Mouse (Mus musculus) kidney, postnatal 0 days (tissue): ENCODE data around the gene Popdc2. TPM values are rescaled to one million over a fixed set of nuclear protein-coding genes. Genes with fewer than 3 reads are reported as not detected.

Source experiments
- ATAC-seq: fragments of 200-750 bp; cut with Nextera tagmentation; replicated peaks from 2 replicates; pipeline ENCODE4 v1.8.0; 2017; ENCODE audit warnings: low read depth, moderate number of reproducible peaks, moderate TSS enrichment, moderate library complexity; ENCODE audit not compliant: low FRiP score
- DNase-seq: peaks from one replicate; pipeline ENCODE4 v3.0.0-alpha.2; 2016; ENCODE audit warnings: low spot score
- H3K27ac ChIP-seq: fragments of 300-500 bp; sonication (generic); 2 replicates; pipeline ENCODE4 v1.5.1; 2014; ENCODE audit warnings: mild to moderate bottlenecking
- H3K27me3 ChIP-seq: fragments of 300-500 bp; sonication (generic); 2 replicates; pipeline ENCODE4 v1.6.1; 2014; ENCODE audit warnings: low read length, mixed read lengths; ENCODE audit not compliant: insufficient read depth
- H3K36me3 ChIP-seq: fragments of 300-500 bp; sonication (generic); 2 replicates; pipeline ENCODE4 v1.6.1; 2014; ENCODE audit warnings: low read length, mixed read lengths; ENCODE audit not compliant: insufficient read depth
- H3K4me1 ChIP-seq: fragments of 300-500 bp; sonication (generic); replicated peaks from 2 replicates; pipeline ENCODE4 v1.6.1; 2014; ENCODE audit warnings: antibody characterized with exemption, low read length, mixed read lengths; ENCODE audit not compliant: insufficient read depth
- H3K4me2 ChIP-seq: fragments of 300-500 bp; sonication (generic); 2 replicates; pipeline ENCODE4 v1.6.1; 2014; ENCODE audit warnings: mild to moderate bottlenecking, low read length, moderate library complexity, mixed read lengths
- H3K4me3 ChIP-seq: fragments of 300-500 bp; sonication (generic); replicated peaks from 2 replicates; pipeline ENCODE4 v1.5.1; 2014; ENCODE audit warnings: low read depth, low read length
- H3K9ac ChIP-seq: fragments of 300-500 bp; sonication (generic); 2 replicates; pipeline ENCODE4 v1.6.1; 2014; ENCODE audit warnings: low read depth, low read length
- H3K9me3 ChIP-seq: fragments of 300-500 bp; sonication (generic); replicated peaks from 2 replicates; pipeline ENCODE4 v1.6.1; 2016; ENCODE audit warnings: low read length, inconsistent platforms, mixed read lengths
- CTCF ChIP-seq: IDR thresholded peaks from 2 replicates; pipeline ENCODE4 v1.5.1; 2016; ENCODE audit warnings: antibody characterized with exemption, low read depth, mild to moderate bottlenecking, moderate library complexity
- WGBS: fragments of 180-500 bp; shearing (Covaris S2); extraction: QIAGEN DNeasy Blood & Tissue Kit; methylation state at CpG from one replicate; pipeline ENCODE4 v1.1.7; 2014; 5-methylcytosine and 5-hydroxymethylcytosine counted together
- polyA plus RNA-seq: library from polyadenylated mRNA; unstranded; fragments of >200 nt; fragmentation: Nextera tagmentation; extraction: Ambion mirVana; gene quantifications from 2 replicates; pipeline ENCODE4 v1.2.1, GENCODE M21; 2015

Popdc2 gene
- polyA plus RNA-seq, 1 experiment from 2014 or later, result 0.55 TPM

- Histone ChIP-seq H3K9me3 (no peaks in the 10 kb centered on the region), H3K36me3 (no peaks in the 10 kb centered on the region), H3K9ac (no peak overlapping the region), H3K4me3 (no peak overlapping the region), H3K27me3 (no peaks in the 10 kb centered on the region), H3K27ac (peak overlapping the region; percentile 78), H3K4me2 (peak overlapping the region; percentile 59; the same call in 1 of the 2 replicates), H3K4me1 (peaks cover 17% of the 10 kb centered on the region)
- no peak for TF ChIP-seq CTCF
- DNase-seq (no peak), ATAC-seq (no peak)
- WGBS, result 67% methylated on average over 3 of the region's 3 CpGs
Measured at GRCm38 (mm10) chr16:38399076-38399475, 37.1 kb downstream of the Popdc2 start.

DNA sequence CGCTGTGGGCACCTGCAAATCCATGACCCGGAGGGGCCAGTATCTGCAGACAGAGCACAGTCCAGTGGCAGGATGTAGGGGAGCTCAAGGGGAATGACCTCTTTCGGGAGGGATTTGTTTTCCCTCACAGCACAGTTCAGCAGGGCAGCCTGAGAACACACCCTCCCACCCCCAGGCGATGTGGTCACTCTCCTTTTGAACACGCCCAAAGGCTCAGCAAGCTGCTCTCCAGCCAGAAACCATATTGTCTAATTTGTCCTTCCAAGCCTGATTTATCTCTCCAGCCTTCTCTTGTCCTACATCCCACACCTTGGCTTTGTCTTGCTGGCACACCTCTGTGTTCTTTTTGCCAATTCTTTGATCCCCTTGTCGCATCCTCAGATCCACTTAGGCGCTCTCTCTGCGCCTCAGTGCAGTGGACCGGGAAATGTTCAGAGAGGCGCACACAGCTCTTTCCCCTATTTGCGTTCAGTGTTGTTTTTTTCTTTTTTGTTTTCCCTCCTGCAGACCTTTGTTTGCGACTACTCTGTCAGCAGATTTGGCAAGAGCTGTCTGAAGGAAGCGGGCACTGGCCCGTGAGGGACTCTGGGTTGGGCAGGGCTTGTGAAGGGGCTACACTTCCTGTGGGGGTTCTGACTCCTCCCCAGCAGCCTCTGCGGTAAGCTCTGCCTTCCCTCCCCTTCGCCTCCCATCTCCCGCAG is 37.7 kb downstream of the Popdc2 start:
- peaks cover 17% of the 10 kb centered on the region for H3K4me1 ChIP-seq
- H3K4me2 ChIP-seq, result peak overlapping the region; percentile 59
- DNase-seq (peak; percentile 86), ATAC-seq (peak; percentile 87)
- peak overlapping the region; percentile 43; the same call in 1 of the 2 replicates for H3K9ac ChIP-seq
- no peaks in the 10 kb centered on the region for H3K36me3 ChIP-seq
- no peaks in the 10 kb centered on the region for H3K27me3 ChIP-seq
- peak overlapping the region; percentile 78 for H3K27ac ChIP-seq
- no peak for TF ChIP-seq CTCF
- peak overlapping the region; percentile 16; the same call in 1 of the 2 replicates for H3K4me3 ChIP-seq
- no peaks in the 10 kb centered on the region for H3K9me3 ChIP-seq
- 6% methylated on average over 17 of the region's 17 CpGs for WGBS

DNA sequence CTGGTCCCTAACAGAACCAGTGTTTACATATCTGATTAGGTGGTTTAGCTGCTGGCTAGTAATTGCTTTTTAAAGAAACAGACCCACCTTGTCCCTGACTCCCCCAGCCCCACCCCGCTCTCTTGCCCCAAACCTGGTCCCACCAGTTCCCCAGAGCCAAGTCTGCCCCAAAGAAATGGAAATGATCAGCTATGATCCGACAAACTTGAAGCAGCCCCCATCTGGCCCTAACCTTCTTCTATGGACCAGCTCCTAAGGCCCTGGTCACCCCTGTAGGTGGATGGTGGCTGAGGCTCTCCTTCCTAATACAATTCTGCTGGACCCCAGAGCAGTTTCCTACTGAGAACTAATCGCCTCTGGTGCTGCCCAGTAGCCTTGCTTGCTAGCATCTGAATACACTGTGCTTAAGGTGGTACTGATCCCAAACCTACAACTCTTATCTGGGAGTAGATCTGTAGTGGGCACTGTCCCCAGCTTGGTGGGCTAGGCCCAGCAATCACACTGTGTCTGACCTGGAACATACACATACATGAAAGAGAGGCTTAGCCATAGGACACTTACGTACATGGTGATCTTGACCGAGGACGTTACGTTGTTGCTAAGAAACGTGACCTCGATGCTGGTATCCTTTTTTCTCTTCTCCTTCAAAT is 38.4 kb downstream of the Popdc2 start:
- DNase-seq (no peak), ATAC-seq (no peak)
- Histone ChIP-seq H3K4me3 (no peak overlapping the region), H3K27ac (peak overlapping the region; percentile 78), H3K9me3 (no peaks in the 10 kb centered on the region), H3K9ac (peak overlapping the region; percentile 43; the same call in 1 of the 2 replicates), H3K27me3 (no peaks in the 10 kb centered on the region), H3K4me1 (peaks cover 13% of the 10 kb centered on the region), H3K4me2 (peak overlapping the region; percentile 59), H3K36me3 (no peaks in the 10 kb centered on the region)
- no peak for TF ChIP-seq CTCF
- 88% methylated on average over 9 of the region's 9 CpGs for WGBS

DNA sequence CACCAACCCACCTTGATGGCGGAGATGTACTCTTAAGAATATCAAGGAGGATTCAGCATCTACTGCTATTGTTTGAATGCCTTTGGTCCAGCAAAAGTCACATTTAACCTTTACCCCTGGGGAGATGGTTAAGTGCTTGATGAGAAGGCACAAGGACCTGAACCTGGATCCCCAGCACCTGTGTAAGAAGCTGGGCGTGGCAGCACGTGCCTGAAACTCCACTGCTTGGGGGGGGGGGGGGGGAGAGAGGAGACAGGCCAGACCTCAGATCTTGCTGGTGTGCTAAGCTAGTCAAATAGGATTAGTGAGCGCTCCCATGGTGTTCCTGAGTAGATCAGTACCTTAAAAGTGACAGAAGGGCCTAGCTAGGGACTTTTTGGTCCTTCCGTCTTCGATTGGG is 39.5 kb downstream of the Popdc2 start:
- H3K27me3 ChIP-seq, result no peaks in the 10 kb centered on the region
- ATAC-seq, result no peak

DNA sequence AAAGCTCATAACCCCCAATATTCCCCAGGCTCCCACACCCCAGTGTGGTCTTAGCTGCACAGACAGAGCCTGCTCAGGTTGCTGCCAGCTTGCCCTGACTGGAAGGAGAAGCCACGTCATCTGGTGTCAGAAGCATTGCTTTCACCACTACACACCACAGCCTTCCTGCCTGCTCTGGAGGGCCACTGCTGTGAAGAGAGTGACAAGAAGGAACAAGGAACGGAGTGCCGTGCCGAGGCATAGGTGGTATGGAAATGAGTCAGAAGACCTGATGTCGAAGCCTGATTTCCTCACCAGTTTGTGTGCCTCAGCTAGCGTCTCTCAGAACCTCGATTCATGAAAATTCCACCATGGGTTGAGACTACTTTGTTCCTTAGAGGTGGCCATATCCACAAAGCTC is 41.6 kb downstream of the Popdc2 start:
- 88% methylated on average over 7 of the region's 7 CpGs for WGBS
- ATAC-seq, result no peak
- Histone ChIP-seq H3K36me3 (no peaks in the 10 kb centered on the region), H3K4me1 (peaks cover 11% of the 10 kb centered on the region; the same call in 1 of the 2 replicates), H3K9me3 (no peaks in the 10 kb centered on the region), H3K4me2 (no peak overlapping the region), H3K4me3 (no peak overlapping the region), H3K9ac (no peak overlapping the region), H3K27me3 (no peaks in the 10 kb centered on the region), H3K27ac (no peak overlapping the region)
- no peak for DNase-seq
- TF ChIP-seq CTCF, result no peak

More for the DNA sequence above, 39.5 kb downstream of the Popdc2 start:
- Histone ChIP-seq H3K4me1 (peaks cover 11% of the 10 kb centered on the region; the same call in 1 of the 2 replicates), H3K27ac (no peak overlapping the region), H3K4me2 (no peak overlapping the region), H3K9me3 (no peaks in the 10 kb centered on the region), H3K4me3 (no peak overlapping the region), H3K9ac (no peak overlapping the region), H3K36me3 (no peaks in the 10 kb centered on the region)
- no peak for TF ChIP-seq CTCF
- DNase-seq, result no peak
- 93% methylated on average over 6 of the region's 6 CpGs for WGBS

- no peaks in the 10 kb centered on the region for H3K9me3 ChIP-seq
- TF ChIP-seq CTCF, result no peak
- no peaks in the 10 kb centered on the region for H3K36me3 ChIP-seq
- H3K4me1 ChIP-seq, result no peaks in the 10 kb centered on the region
- no peak overlapping the region for H3K9ac ChIP-seq
- no peak overlapping the region for H3K27ac ChIP-seq
- H3K4me3 ChIP-seq, result no peak overlapping the region
- H3K4me2 ChIP-seq, result no peak overlapping the region
- no peaks in the 10 kb centered on the region for H3K27me3 ChIP-seq
- ATAC-seq, result no peak
- DNase-seq, result no peak
- WGBS, result 87% methylated on average over 5 of the region's 5 CpGs
Measured at GRCm38 (mm10) chr16:38406293-38406692, 44.3 kb downstream of the Popdc2 start.
